Mouse (Mus musculus) neural tube, embryonic 12.5 days (tissue): ENCODE measurements at regions not wholly inside any gene's neighbourhood (a gene's known extent, or its start where the extent isn't known, plus 50 kb on each side); places are given as distances from the start of the nearest gene placed in this dataset.
A peak's percentile ranks its signal among the peaks of the same experiment; 100 is the strongest.

Experiments
- ATAC-seq: fragments of 200-750 bp; cut with Nextera tagmentation; 2 replicates; pipeline ENCODE4 v1.8.0; 2017; ENCODE audit warnings: low read depth, mild to moderate bottlenecking, moderate TSS enrichment, moderate library complexity; ENCODE audit not compliant: low FRiP score
- H3K27ac ChIP-seq: fragments of 300-500 bp; sonication (generic); 2 replicates; pipeline ENCODE4 v1.5.1; 2016
- H3K27me3 ChIP-seq: fragments of 300-500 bp; sonication (generic); replicated peaks from 2 replicates; pipeline ENCODE4 v1.6.1; 2016; ENCODE audit warnings: mild to moderate bottlenecking
- H3K36me3 ChIP-seq: fragments of 300-500 bp; sonication (generic); 2 replicates; pipeline ENCODE4 v1.6.1; 2016; ENCODE audit warnings: mild to moderate bottlenecking
- H3K4me1 ChIP-seq: fragments of 300-500 bp; sonication (generic); 2 replicates; pipeline ENCODE4 v1.6.1; 2016
- H3K4me2 ChIP-seq: fragments of 300-500 bp; sonication (generic); replicated peaks from 2 replicates; pipeline ENCODE4 v1.6.1; 2016; ENCODE audit warnings: mild to moderate bottlenecking
- H3K4me3 ChIP-seq: fragments of 300-500 bp; sonication (generic); 2 replicates; pipeline ENCODE4 v1.5.1; 2016
- H3K9ac ChIP-seq: fragments of 300-500 bp; sonication (generic); 2 replicates; pipeline ENCODE4 v1.6.1; 2016; ENCODE audit warnings: mild to moderate bottlenecking
- H3K9me3 ChIP-seq: fragments of 300-500 bp; sonication (generic); 2 replicates; pipeline ENCODE4 v1.6.1; 2016; ENCODE audit warnings: mild to moderate bottlenecking
- WGBS: fragments of 180-500 bp; shearing (Covaris S2); methylation state at CpG from one replicate; pipeline ENCODE4 v1.1.7; 2016; 5-methylcytosine and 5-hydroxymethylcytosine counted together

- ATAC-seq = no peak
- Histone ChIP-seq H3K36me3 (no peaks in the 10 kb centered on the region), H3K27me3 (no peaks in the 10 kb centered on the region), H3K4me3 (no peak overlapping the region), H3K4me2 (no peak overlapping the region), H3K9me3 (no peaks in the 10 kb centered on the region), H3K4me1 (no peaks in the 10 kb centered on the region), H3K9ac (no peak overlapping the region), H3K27ac (no peak overlapping the region)
- 95% methylated on average over 1 of the region's 1 CpGs for WGBS
These were observed 1036.9 kb downstream of the Pcdh17 start for GRCm38 (mm10) chr14:85480216-85480615.

- Histone ChIP-seq H3K4me1 (0 out of 2 replicates have a peak, but pooled peaks cover 4% of the 10 kb centered on the region), H3K9me3 (no peaks in the 10 kb centered on the region), H3K36me3 (no peaks in the 10 kb centered on the region), H3K4me2 (no peak overlapping the region), H3K4me3 (no peak overlapping the region), H3K27me3 (no peaks in the 10 kb centered on the region), H3K9ac (no peak overlapping the region), H3K27ac (no peak overlapping the region)
- WGBS = 55% methylated on average over 2 of the region's 2 CpGs
- peak; percentile 64 for ATAC-seq
These were observed 1064.2 kb downstream of the Pcdh17 start for GRCm38 (mm10) chr14:85507419-85508170.

- Histone ChIP-seq H3K9me3 (no peaks in the 10 kb centered on the region), H3K9ac (no peak overlapping the region), H3K36me3 (no peaks in the 10 kb centered on the region), H3K4me2 (no peak overlapping the region), H3K4me3 (no peak overlapping the region), H3K4me1 (0 out of 2 replicates have a peak, but pooled peaks cover 4% of the 10 kb centered on the region), H3K27ac (no peak overlapping the region), H3K27me3 (no peaks in the 10 kb centered on the region)
- peak; percentile 70 for ATAC-seq
- 20% methylated on average over 3 of the region's 3 CpGs for WGBS
These were observed 1065.2 kb downstream of the Pcdh17 start for GRCm38 (mm10) chr14:85508527-85508926.
